Mouse (Mus musculus): ENCODE measurements around the gene Creld1.

- TF ChIP-seq CTCF (IDR thresholded peaks at IDR 0.05; ENCODE audit: insufficient read depth, low read length) (no peak), POLR2A (IDR thresholded peaks at IDR 0.05; ENCODE audit: borderline replicate concordance, extremely low read depth, low read depth, low read length) (no peak)
Measured at GRCm38 (mm10) chr6:113465602-113466001, 17.5 kb upstream of the Creld1 start.
